Mouse (Mus musculus) adrenal gland, postnatal 36 days (tissue): ENCODE results near the gene Herpud2. TPM values are rescaled to one million over a fixed set of nuclear protein-coding genes. Genes with fewer than 3 reads are reported as not detected.

ENCODE experiments used
- DNase-seq, 2 experiments: peaks; one replicate each; pipeline ENCODE4 v3.0.0; 2021; ENCODE audit warnings: mixed read lengths in 1 of 2
- long read RNA-seq, 2 experiments: library from polyadenylated mRNA; stranded (forward); transcript quantifications; one replicate each; pipeline ENCODE4 v2.0.0; 2021; ENCODE audit warnings: borderline sequencing depth in 2 of 2
- total RNA-seq, 2 experiments: library from RNA; stranded (reverse); gene quantifications; 2 replicates each; pipeline ENCODE4 v1.2.3; 2021

Herpud2 gene
- total RNA-seq: 10 to 100 TPM; 49.2 to 58.7 TPM
- long read RNA-seq, experiment 1, transcript Herpud2-201 (8 exons, 2,781 nt): major isoform, 56 of 75 reads
- long read RNA-seq, experiment 1, partial matches to known transcripts: 1 of 75 reads
- long read RNA-seq, experiment 1, other reads (novel, unspliced or antisense): 14 of 75 reads
- long read RNA-seq, experiment 2, transcript Herpud2-201 (8 exons, 2,781 nt): major isoform, 21 of 29 reads
- long read RNA-seq, experiment 2, partial matches to known transcripts: 2 of 29 reads
- long read RNA-seq, experiment 2, other reads (novel, unspliced or antisense): 4 of 29 reads

DNA sequence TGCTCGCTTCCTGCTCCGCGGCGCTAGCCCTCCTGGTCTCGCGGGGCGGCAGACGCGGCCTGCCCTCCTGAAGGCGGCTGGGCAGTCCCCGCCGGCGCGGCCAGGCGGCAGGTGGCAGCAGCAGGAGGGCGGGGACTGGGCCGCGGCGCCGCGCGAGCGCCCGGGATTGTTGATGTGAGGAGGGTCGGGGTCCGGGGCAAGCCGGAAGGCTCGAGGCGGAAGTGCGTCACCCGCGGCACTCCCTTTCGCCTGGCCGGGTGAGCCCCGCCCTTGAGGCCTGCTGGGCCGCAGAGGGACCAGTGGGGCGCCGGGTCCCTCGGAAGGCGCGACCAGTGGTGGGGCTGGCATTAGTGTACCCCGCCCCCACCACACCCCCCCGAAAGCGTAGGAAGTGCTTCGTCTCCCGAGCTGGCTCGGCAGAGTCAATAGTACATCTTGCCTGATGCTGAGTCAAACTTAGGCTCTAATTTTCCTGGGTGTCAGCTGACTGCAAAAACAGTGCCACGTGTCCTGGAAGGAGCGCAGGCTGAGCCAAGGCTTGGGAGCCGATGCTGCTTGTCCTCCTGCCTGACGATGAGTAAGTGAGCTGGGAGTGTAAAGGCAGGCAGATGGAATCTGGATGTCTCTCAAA lies at the start of gene Herpud2:
Herpud2 (minus strand) TSS at position 210 of the 631 bp plus-strand sequence.
- DNase-seq: peak; percentile 97 to 98

DNA sequence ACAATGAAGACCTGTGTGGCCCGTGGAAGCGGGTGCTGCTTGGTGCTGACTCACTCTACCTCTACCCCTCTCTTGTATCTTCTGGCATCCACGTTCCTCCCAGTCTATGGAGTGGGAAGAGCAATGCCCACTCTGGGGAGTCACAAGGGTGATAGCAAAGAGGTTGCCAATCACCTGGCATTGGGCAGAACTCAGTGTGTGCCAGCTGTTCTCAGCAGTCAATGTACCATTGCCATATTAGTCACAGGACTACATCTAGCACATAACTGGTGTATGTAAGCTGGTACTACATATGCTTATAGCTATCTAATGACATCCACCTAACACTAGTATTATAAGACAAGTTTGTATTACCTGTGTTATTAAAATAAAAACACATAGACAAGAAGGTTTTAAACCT lies 49.4 kb upstream of the Herpud2 start:
- no peak for DNase-seq

DNA sequence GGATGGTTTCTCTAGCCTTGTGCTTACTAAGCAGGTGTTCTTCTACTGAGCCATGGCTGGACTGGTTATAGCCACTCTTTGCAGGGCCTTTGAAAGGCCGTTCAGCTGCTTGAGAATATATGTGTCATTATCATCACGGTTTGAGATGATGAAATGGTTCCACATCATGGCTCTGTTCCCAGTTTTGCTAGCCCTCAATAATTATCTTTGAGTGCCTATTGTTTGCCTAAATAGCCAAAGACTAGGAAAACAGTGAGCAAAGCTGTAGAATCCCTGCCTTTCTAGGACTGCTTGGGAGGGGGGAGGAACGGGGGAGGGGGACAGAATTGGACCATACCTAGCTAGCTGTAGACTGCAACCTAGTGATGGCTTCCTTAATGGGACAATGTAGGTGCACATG lies 48.5 kb upstream of the Herpud2 start:
- DNase-seq: no peak

DNA sequence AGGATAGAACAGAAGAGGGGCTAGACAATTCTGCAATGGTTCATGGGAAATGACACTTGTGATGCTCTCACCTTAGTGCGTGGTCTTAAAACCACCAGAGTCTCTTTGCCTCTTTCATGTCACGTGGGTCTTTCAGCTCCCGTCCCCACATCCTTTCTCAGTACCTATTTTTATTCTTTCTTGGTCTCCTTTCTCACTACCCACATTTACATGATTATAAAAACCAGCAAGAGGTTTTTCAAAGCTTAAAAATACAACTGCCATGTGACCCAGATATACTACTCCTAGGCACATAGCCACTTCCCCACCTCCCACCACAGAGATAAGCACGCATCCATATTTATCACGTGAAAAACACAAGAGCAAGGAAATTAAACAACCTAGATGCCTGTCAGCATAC lies 45.1 kb upstream of the Herpud2 start:
- DNase-seq: no peak

DNA sequence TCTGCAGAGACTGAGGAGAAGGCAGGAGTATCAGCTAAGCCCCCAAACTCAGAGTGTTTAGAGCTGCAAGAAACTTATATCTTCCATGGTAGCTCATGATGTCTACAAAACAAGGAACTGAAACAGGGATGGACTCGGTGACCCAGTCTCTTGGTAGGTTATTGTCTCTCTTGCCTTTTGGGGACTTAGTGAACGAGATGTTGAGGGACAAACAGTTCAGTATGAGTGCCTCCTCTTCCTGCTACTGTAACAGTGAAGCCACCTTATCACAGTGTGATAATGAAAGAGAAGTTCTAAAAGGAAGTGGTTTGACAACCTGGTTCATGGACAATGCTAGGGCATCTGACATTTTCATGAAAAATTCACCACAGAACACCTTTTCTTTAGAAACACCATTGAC lies 40.0 kb upstream of the Herpud2 start:
- no peak for DNase-seq

DNA sequence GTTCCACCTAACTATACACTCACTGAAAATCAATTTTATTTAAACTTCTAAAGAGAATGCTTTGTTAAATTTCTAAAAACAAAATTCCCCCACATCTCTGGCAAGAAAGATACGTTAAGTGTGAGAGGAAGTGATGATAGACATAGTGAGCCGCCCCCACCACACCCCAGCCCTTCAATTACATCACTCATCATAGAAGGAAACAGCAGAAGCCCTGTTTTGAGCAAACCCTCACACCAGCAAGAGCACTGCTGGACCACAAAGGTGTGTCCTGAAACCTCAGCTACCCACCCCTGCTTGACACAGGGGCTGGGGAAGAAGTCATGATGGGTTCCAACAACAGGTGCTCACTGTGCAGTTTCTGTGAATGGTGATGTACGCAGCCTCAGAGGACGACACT lies 34.9 kb upstream of the Herpud2 start:
- no peak for DNase-seq

DNA sequence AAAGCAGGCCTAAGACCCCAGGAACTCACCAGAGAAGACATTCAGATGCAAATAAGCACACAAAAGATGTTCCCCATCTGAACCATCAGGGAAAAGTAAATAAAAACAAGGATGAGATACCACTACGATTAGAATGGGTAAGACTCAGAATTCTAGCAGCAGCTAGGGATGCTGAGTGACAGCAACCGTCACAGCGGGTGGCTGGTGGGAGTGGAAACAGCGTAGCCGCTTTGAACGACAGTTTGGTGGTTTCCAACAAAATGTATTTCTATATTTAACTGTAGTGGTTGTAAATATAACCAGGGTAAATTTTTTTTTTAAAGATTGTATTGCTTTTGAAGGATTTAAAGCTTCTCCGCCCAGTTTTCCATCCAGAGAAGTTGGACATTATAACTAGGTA lies 34.2 kb upstream of the Herpud2 start:
- no peak for DNase-seq

DNA sequence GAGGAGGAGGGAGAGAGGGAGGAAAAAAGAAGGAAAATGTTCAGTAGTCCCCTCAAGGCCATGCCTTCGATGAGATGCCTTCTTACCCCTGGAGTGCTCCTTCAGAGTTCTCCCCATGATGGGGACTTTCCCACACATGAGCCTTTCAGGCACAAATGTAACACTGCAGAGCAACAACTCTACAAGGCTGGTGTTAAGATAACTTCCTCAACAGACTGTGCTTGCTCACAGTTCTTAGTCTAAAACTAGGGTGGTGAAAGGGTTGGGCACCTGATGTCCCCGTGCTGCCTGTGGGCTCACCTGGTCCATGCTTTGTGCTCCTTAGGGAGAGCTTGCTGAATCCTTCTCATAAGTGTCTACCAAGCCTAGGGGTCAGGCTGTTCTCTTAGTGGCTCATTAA lies 33.0 kb upstream of the Herpud2 start:
- no peak for DNase-seq

DNA sequence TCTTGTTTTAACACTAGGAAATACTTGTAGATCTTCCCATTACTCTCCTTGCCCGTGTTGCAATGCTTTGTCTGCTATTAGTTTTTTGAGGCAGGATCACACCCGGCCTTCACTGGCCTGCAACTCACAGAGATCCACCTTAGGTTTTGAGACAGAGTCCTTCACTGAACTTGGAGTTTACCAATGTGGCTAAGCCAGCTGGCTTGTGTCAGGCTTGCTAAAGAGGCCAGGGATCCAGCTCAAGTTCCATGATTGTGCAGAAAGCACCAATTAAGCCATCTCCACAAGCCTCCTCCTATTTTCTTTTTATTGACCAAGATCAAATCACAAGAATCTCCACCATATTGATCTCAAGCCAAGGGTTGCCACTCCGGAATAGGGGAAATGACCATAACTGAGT lies 26.4 kb upstream of the Herpud2 start:
- DNase-seq: no peak

DNA sequence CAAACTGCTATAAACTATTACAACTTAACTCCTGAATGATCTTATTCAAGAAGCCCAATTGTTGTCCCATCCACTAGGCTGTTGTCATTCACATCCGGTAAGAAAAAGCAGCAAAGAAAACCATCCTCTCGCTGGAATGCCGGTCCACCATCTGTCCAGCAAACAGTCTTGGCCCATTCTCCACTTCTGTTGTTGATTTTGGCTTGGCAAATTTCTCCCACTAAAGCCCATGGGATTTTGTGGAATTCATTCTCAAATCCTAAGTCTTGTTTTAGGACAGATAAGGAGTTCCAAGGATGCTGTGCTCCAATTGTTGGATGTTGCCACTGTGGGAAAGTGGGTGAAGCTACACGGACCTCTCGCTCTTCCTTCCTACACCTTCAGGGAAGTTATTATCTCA lies 25.6 kb upstream of the Herpud2 start:
- DNase-seq: no peak

DNA sequence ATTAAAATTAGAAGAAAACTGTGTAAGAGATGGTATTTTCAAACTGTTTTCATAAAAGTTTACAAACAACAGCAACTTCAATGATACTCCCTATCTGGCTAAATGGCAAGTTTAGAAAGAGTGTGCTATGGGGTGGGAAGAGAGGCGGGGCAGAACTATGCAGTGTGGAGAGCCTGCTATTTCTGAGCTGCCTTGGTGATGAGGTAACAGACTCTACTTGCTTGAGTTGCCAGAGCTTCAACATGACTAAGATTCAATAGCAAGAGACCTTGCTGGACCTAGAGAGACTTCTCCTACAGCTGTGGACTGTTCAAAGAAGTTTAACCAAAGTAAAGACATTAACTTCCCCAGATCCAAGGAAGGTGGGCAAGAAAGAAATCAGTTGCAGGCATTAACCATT lies 24.9 kb upstream of the Herpud2 start:
- DNase-seq: no peak

DNA sequence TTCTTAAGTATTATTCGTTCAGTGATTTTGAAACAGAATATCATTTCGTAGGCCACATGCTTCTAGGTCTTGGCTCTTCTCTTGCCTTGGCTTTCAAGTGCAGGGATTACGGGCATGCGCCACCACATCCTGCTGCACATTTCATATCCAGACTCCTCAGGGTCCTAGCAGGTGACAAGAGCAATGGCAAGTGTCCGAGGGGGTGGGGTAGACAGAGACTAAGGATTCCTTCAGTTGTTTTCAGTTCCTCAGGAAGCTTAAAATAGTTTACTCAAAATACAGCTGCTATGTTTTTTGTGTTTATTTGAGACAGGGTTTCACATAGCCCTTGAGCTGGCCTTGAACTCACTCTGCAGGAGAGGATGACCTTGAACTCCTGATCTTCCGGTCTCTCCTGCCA lies 24.4 kb upstream of the Herpud2 start:
- DNase-seq: no peak

DNA sequence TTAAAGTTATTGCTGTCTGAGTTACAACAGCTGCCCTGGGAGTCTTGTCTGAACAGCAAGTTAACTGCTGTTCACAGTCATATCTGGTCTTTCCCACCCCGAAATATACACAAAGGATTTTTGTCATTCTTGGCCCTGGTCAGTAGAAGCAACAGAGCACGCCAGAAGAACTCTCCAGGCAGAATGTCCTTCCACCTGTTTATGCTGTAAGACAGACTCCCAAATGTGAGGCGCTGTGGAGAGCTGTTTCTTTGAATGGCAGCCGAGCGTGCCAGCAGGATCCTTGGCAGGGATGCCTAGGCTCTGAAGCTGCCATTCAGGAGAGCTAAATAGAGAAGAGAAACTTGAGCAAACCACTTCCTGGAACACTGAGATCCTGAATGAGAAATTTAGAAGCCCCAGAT lies 23.4 kb upstream of the Herpud2 start:
- DNase-seq: peak; percentile 36 to 57

DNA sequence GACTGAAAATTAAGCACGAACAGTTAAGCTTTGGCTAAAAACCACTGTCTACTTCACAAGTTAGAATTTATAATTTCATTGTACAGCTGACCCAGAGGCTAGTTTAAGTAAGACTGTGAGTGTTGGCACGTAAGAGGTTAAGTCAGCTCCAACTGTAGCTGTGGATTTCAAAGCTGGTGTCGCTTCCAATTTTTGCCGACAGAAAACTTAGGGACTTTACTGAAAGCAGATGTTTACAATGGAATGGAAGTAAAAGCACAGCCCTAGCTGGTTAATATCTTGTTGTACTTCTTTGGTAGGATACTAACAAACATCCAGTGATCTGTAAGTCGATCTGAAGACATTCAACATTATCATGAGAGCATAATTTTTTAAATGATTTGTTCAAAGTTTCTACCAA lies 23.0 kb upstream of the Herpud2 start:
- DNase-seq: no peak

DNA sequence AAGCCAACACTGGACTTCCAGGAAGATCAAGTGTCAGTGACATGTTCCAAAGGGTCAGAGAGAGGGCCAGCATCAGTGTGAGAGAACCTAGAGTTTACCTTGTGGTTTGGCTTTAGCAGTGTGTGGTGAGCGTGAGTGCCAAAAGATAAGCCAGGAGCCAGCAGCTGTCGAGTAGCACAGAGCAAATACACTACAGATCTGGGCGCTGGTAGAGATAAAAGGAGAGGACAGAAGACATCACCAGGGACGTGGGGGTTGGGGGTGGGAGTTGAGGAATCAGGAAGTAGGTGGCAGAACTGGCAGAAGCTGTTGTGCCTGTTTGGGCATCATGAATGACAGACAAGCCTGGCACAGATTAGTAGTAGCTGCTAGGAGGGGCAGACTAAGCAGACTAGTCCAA lies 21.6 kb upstream of the Herpud2 start:
- peak in 1 of 2 experiments; percentile 2 for DNase-seq

DNA sequence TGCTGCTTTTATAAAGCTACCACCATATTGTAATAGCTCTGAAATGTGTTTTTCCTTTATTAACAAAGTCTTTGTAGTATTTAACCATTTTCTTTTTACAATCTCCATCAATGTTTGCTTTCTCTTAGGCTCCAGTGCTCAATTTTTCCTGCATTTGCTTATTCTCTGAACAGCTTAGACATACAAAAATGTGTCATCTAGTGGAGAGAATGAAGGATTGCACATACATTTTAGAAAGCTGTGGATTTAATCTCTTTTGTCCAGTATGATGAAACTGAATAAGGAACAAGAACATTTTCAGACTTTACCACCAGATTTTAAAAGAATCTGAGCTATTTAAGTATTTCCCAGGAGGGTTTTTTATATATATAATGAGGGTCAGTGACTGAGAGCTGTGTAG lies 18.0 kb upstream of the Herpud2 start:
- DNase-seq: no peak

DNA sequence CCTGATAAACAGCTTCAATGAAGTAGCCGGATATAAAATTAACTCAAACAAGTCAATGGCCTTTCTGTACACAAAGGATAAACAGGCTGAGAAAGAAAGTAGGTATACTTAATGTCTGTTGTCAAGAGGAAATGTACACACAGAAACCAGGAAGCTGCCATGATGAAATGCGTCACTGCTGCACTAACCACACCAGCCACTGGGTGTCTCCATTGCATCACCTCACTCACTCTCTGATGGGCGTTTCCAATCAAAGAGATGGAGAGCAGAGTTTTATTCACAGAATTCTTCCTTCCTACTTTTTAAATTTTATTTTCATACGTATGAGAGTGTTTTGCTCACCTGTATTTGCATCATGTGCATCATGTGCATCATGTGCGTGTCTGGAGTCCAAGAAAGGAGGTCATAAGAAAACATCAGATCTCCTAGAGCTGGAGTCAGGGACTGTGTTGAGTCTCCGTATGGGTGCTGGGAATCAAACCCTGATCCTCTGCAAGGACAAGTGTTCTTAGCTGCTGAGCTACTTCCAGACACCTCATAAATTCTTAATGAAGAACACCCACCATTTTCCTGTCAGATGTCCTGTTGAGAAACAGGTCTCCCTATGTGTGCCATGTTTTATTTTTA lies 16.0 kb upstream of the Herpud2 start:
- DNase-seq: peak; percentile 65 to 81

DNA sequence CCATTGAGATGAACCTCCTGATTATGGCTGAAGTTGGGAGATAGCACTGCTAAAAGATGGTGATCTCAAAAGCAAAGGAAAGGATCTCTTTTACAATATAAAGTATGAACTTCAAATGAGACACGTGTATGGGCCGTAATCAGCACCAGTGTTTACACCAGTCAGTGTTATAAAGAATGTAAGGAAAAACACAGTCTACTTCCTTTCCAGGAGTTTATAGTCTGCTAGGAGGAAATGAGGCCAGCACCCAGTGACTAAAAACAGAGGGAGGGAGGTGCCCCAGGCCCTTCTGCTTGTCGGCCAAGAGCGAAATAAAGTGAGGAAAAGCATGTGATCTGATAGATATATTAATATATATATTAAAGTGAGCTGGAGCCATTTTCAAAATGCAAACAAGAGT lies 6.6 kb upstream of the Herpud2 start:
- DNase-seq: no peak

DNA sequence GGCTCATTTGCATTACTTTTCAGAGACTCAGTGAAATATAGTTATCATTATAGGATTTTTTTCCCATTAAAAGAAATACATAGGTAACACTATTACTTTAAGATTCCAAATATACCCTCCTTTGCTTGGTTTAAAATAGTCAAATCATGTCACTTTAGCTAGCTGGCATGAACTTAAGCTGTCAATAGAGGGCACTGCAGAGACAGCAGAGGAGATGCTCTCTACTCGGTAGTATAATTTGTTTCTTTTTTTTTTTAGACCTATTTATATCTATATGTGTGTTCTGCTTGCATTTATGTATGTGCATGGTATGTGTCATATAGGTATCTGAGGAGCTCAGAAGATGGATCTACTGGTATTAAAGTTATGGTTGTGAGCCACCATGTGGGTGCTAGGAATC lies 4.8 kb upstream of the Herpud2 start:
- no peak for DNase-seq

DNA sequence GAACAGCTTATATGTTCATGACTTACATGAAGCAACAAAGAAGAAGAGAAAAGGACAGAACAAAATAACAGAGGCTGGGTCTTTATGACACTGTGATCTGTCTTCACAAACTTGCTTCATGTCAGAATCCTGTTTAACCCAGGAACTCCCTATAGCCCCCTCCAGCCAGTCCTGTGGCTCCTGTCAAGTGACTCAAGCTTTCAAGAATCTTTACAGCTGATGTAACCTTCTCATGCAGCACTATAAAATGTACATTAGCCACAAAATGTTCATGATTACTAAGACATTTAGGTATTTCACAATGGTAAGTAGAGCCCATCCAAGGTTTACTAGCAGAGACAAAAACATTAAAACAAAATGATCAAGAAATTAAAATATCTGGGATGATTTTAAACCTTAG lies 1.4 kb upstream of the Herpud2 start:
- no peak for DNase-seq

DNA sequence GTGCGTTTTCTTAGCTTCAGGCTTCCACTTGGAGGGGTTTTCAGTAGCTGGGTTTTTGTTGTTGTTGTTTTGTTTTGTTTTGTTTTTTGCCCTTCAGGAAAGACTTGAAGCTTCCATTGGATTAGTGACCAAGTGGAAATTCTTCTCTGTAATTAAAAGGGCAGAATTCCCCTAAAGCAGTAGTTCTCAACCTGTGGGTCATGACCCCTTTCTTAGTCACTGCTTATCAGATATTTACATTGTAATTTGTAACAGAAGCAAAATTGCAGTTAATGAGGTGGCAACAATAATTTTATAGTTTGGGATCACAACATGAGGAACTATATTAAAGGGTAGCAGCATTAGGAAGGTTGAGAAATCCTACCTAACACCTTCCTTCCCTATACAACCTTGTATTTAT lies 837 bp upstream of the Herpud2 start:
- no peak for DNase-seq

DNA sequence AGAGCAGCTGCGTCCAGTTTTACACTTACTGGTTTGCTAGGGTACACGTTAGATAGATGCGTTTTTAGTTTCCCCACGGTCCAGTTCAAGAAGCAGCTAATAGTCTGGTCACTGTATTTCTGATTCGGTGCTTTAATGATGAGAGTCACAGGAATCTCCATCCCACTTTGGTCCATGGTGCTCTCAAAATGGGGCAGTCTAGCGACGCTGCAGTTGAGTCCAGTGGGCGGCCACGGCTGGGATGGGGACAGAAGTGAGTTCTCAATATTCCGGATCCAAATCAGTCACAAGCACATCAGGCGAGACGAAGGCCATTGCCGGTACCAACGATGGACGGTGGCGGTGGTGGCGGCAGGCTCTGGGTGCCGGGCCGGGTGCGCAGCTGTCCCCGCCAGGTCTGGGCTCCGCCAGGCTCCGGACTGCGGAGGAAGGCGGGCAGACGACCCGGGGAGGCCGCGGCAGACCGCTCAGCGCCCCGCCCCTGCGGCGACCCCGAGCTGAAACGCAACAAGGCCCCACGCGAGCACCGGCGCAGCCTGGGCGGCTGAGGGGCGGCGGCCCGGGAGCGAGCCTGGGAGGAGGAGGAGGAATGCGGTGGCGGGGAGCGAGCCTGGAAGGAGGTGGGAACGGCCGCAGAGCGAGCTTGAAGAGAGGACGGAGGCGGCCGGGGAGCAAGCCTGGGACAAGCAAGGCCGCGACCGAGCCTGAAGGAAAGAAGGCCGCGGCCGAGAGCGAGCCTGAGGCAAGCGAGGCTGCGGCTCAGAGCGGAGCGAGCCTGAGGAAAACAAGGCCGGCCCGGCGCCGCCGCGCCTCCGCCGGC lies 619 bp downstream of the Herpud2 start:
- peak; percentile 77 to 81 for DNase-seq

DNA sequence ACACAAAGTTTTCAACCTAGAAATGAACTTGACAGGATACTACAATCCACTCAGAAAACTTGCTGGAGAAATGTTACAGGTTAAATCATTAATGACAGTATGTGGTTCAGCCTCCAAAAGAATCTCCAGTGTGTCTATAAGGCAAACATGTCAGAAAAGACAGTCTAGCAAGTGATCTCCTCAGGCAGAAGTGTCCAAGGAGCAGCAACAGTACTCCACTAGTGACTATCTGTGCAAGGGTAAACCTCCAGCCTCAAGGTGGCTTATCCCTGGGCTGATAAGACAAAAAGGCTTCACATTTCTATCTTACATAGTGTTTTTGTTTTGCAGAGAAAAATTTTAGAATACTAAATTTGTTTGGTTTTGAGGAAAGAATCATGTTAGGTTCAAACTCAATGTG lies 2.9 kb downstream of the Herpud2 start:
- no peak for DNase-seq
